Mouse (Mus musculus) bone marrow macrophage, adult 2 months (primary cell): Measurements from ENCODE around the gene Intu.

ENCODE experiments used
- CTCF ChIP-seq: IDR thresholded peaks from 2 replicates; pipeline ENCODE4 v1.5.1; 2012; ENCODE audit warnings: low read depth, mild to moderate bottlenecking, low read length, moderate library complexity
- POLR2A ChIP-seq: IDR thresholded peaks from 2 replicates; pipeline ENCODE4 v1.6.1; 2012; ENCODE audit warnings: mild to moderate bottlenecking, low read depth, low read length, borderline replicate concordance

- TF ChIP-seq CTCF (no peak), POLR2A (no peak)
These were observed 164.1 kb downstream of the Intu start for GRCm38 (mm10) chr3:40695162-40695561.
